Mouse (Mus musculus) cerebral cortex, adult 2 months (tissue): ENCODE measurements around the gene Snai1.

ENCODE experiments used
- WGBS: fragments of 180-500 bp; shearing (Covaris S2); methylation state at CpG from one replicate; pipeline ENCODE4 v1.1.7; 2018; 5-methylcytosine and 5-hydroxymethylcytosine counted together

Snai1 gene

GRCm38 (mm10) chr2:167551342-167551920, 13.4 kb downstream of the Snai1 start:
- 74% methylated on average over 8 of the region's 8 CpGs for WGBS

- WGBS, result 84% methylated on average over 4 of the region's 4 CpGs
These were observed 14.3 kb downstream of the Snai1 start for GRCm38 (mm10) chr2:167552292-167552691.

- whole genome bisulfite sequencing, result 64% methylated on average over 11 of the region's 11 CpGs
These were observed 15.0 kb downstream of the Snai1 start for GRCm38 (mm10) chr2:167552927-167553402.

GRCm38 (mm10) chr2:167555766-167556165, 17.8 kb downstream of the Snai1 start:
- WGBS, result 86% methylated on average over 5 of the region's 5 CpGs

GRCm38 (mm10) chr2:167559413-167559812, 21.4 kb downstream of the Snai1 start:
- 36% methylated on average over 27 of the region's 27 CpGs for WGBS

- 45% methylated on average over 8 of the region's 8 CpGs for WGBS
These were observed 24.1 kb downstream of the Snai1 start for GRCm38 (mm10) chr2:167562101-167562500.

GRCm38 (mm10) chr2:167563035-167563434, 25.0 kb downstream of the Snai1 start:
- WGBS, result 83% methylated on average over 5 of the region's 5 CpGs

- 59% methylated on average over 12 of the region's 12 CpGs for WGBS
These were observed 25.7 kb downstream of the Snai1 start for GRCm38 (mm10) chr2:167563703-167564102.

GRCm38 (mm10) chr2:167564551-167565311, 26.7 kb downstream of the Snai1 start:
- whole genome bisulfite sequencing, result 93% methylated on average over 13 of the region's 13 CpGs

GRCm38 (mm10) chr2:167565312-167565656, 27.3 kb downstream of the Snai1 start:
- WGBS, result 82% methylated on average over 3 of the region's 3 CpGs

- 35% methylated on average over 19 of the region's 19 CpGs for WGBS
These were observed 27.7 kb downstream of the Snai1 start for GRCm38 (mm10) chr2:167565682-167566081.

GRCm38 (mm10) chr2:167568112-167568511, 30.1 kb downstream of the Snai1 start:
- 80% methylated on average over 9 of the region's 9 CpGs for WGBS

GRCm38 (mm10) chr2:167569934-167570651, 32.1 kb downstream of the Snai1 start:
- WGBS, result 44% methylated on average over 13 of the region's 13 CpGs

GRCm38 (mm10) chr2:167570815-167571214, 32.8 kb downstream of the Snai1 start:
- WGBS, result 88% methylated on average over 6 of the region's 6 CpGs

GRCm38 (mm10) chr2:167571442-167572220, 33.6 kb downstream of the Snai1 start:
- 94% methylated on average over 18 of the region's 18 CpGs for WGBS

- 64% methylated on average over 9 of the region's 9 CpGs for WGBS
These were observed 36.8 kb downstream of the Snai1 start for GRCm38 (mm10) chr2:167574814-167575213.

- 94% methylated on average over 7 of the region's 7 CpGs for WGBS
These were observed 37.6 kb downstream of the Snai1 start for GRCm38 (mm10) chr2:167575581-167575980.

- 81% methylated on average over 8 of the region's 8 CpGs for WGBS
These were observed 38.2 kb downstream of the Snai1 start for GRCm38 (mm10) chr2:167576121-167576620.

GRCm38 (mm10) chr2:167577186-167577785, 39.3 kb downstream of the Snai1 start:
- 74% methylated on average over 9 of the region's 9 CpGs for WGBS

GRCm38 (mm10) chr2:167578521-167578920, 40.5 kb downstream of the Snai1 start:
- 73% methylated on average over 5 of the region's 5 CpGs for WGBS
